Mouse (Mus musculus): ENCODE data around the gene Thop1. TPM values are rescaled to one million over a fixed set of nuclear protein-coding genes. Genes with fewer than 3 reads are reported as not detected.

Thop1 gene
- total and polyA plus RNA-seq, 3 experiments: 81.1 to 123 (median 94.5) TPM

DNA sequence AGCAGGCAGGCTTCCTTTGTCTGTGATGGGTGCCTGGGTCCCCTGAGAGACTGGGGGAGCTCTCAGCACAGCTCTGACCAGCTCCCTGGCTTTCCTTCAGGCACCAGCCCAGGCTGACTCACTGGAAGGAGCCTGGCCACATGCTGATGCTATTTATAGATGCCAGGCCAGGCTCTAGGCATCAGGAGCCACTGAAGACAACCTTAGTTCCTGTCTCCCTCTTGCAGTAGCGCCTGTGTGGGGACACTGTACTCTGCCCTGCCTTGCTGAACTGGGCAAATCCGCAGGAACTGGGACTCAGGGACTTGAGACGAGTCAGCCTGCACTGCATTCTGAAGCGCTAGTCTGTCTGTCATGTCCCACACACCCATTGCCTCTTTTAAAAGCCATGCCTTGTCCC, 42.5 kb upstream of the Thop1 start:
- Histone ChIP-seq H3K4me3 (replicated peaks in 1 of 3; ENCODE audit: low read depth in 2 of 3, low read length in 2 of 3, poor library complexity in 1 of 3) (no peak overlapping the region), H3K9me3 (replicated peaks; ENCODE audit: low read length) (peaks cover 5% of the 10 kb centered on the region), H3K27me3 (replicated peaks) (peaks cover 43% of the 10 kb centered on the region), H3K36me3 (replicated peaks in 1 of 2; ENCODE audit: control insufficient read depth in 1 of 2, insufficient read depth in 1 of 2, low read length in 1 of 2) (peaks cover 0 to 20% of the 10 kb centered on the region in 2 experiments), H3K4me1 (ENCODE audit: control insufficient read depth in 1 of 2, insufficient read depth in 2 of 2) (no peaks in the 10 kb centered on the region), H3K4me2 (ENCODE audit: insufficient read depth, low read depth, poor library complexity, severe bottlenecking) (no peak overlapping the region), H3K79me2 (replicated peaks; ENCODE audit: control insufficient read depth, extremely low read depth, insufficient read depth, poor library complexity, severe bottlenecking) (no peaks in the 10 kb centered on the region), H3K27ac (ENCODE audit: insufficient read depth, low read depth) (no peak overlapping the region), H3K9ac (ENCODE audit: insufficient read depth, low read depth) (no peak overlapping the region)
- DNase-seq (ENCODE audit: extremely low read depth): no peak
- dilution Hi-C loops (cut with MboI; ENCODE audit: extremely low pct_ligation_motif_present, extremely low pct_unique_long_range_greater_than_20kb, low sequenced_read_pairs): no loop called here
- in situ Hi-C loops (cut with MboI; ENCODE audit: low pct_ligation_motif_present, low pct_unique_long_range_greater_than_20kb, low sequenced_read_pairs): no loop called here
- TF ChIP-seq MXI1 (IDR thresholded peaks at IDR 0.05; ENCODE audit: low read depth, low read length) (no peak), ZNF384 (IDR thresholded peaks at IDR 0.05; ENCODE audit: low read depth, low read length) (no peak), HCFC1 (IDR thresholded peaks at IDR 0.05; ENCODE audit: low read depth, low read length) (no peak), BHLHE40 (IDR thresholded peaks at IDR 0.05; ENCODE audit: low read depth, low read length) (no peak), RCOR1 (conservative IDR thresholded peaks at IDR 0.05; ENCODE audit: low read depth, low read length) (no peak), CHD2 (IDR thresholded peaks at IDR 0.05; ENCODE audit: low read length) (no peak), POLR2AphosphoS2 (IDR thresholded peaks at IDR 0.05; ENCODE audit: low read depth, low read length) (no peak), NRF1 (IDR thresholded peaks at IDR 0.05; ENCODE audit: low read depth, low read length) (no peak), TBP (conservative IDR thresholded peaks at IDR 0.05; ENCODE audit: low read depth, low read length) (no peak), NELFE (IDR thresholded peaks at IDR 0.05; ENCODE audit: low read depth, low read length) (no peak), ZMIZ1 (IDR thresholded peaks at IDR 0.05; ENCODE audit: low read depth, low read length) (no peak), TCF12 (IDR thresholded peaks at IDR 0.05; ENCODE audit: low read depth, low read length) (no peak), IRF4 (IDR thresholded peaks at IDR 0.05; ENCODE audit: low read depth, low read length) (no peak), MYC (IDR thresholded peaks at IDR 0.05; ENCODE audit: low read depth, low read length) (no peak), MAZ (IDR thresholded peaks at IDR 0.05; ENCODE audit: low read depth, low read length) (no peak), GABPA (IDR thresholded peaks at IDR 0.05; ENCODE audit: insufficient replicate concordance, low read depth, low read length) (no peak), CTCF (conservative IDR thresholded peaks at IDR 0.05 in 1 of 2, IDR thresholded peaks at IDR 0.05 in 1 of 2; ENCODE audit: low read depth in 2 of 2, low read length in 2 of 2) (no peak)

DNA sequence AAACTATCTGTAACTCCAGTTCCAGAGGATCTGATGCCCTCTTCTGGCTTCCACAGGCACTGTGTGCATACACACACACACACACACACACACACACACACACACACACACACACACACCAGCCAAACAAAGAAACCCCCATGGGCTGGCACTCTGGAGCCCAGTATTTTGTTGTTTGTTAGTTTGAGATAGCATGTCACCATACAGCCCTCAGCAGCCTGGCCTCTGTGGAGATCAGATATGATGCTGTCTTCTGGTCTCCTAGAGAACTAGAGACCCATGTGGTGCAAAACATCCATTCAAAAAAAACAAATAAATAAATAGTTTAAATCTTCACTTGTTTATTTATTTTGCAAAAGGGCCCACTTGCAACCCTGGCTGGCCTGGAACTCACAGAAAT, 41.6 kb upstream of the Thop1 start:
- dilution Hi-C loops (cut with MboI; ENCODE audit: extremely low pct_ligation_motif_present, extremely low pct_unique_long_range_greater_than_20kb, low sequenced_read_pairs): no loop called here
- peaks cover 38% of the 10 kb centered on the region for H3K27me3 ChIP-seq (replicated peaks)
- H3K4me3 ChIP-seq (replicated peaks in 1 of 3; ENCODE audit: low read depth in 2 of 3, low read length in 2 of 3, poor library complexity in 1 of 3): no peak overlapping the region
- in situ Hi-C loops (cut with MboI; ENCODE audit: low pct_ligation_motif_present, low pct_unique_long_range_greater_than_20kb, low sequenced_read_pairs): no loop called here
- H3K9ac ChIP-seq (ENCODE audit: insufficient read depth, low read depth): no peak overlapping the region
- H3K27ac ChIP-seq (ENCODE audit: insufficient read depth, low read depth): no peak overlapping the region
- no peak for TF ChIP-seq USF2 (conservative IDR thresholded peaks at IDR 0.05; ENCODE audit: low read depth, low read length)
- TF ChIP-seq ETS1 (conservative IDR thresholded peaks at IDR 0.05; ENCODE audit: low read depth, low read length): no peak
- no peak for TF ChIP-seq EP300 (IDR thresholded peaks at IDR 0.05; ENCODE audit: low read length)
- no peak for TF ChIP-seq ZKSCAN1 (IDR thresholded peaks at IDR 0.05; ENCODE audit: borderline replicate concordance, low read depth, low read length)
- no peak for TF ChIP-seq ZNF384 (IDR thresholded peaks at IDR 0.05; ENCODE audit: low read depth, low read length)
- TF ChIP-seq JUN (IDR thresholded peaks at IDR 0.05; ENCODE audit: insufficient read depth, low read depth, low read length): no peak
- no peak for TF ChIP-seq ZMIZ1 (IDR thresholded peaks at IDR 0.05; ENCODE audit: low read depth, low read length)
- TF ChIP-seq SMC3 (IDR thresholded peaks at IDR 0.05; ENCODE audit: low read depth, low read length): no peak
- TF ChIP-seq MXI1 (IDR thresholded peaks at IDR 0.05; ENCODE audit: low read depth, low read length): no peak
- no peak for TF ChIP-seq CHD1 (IDR thresholded peaks at IDR 0.05; ENCODE audit: low read depth, low read length)
- TF ChIP-seq POLR2AphosphoS2 (IDR thresholded peaks at IDR 0.05; ENCODE audit: low read depth, low read length): no peak
- TF ChIP-seq ELF1 (IDR thresholded peaks at IDR 0.05; ENCODE audit: low read depth, low read length): no peak
- no peak for TF ChIP-seq CHD2 (IDR thresholded peaks at IDR 0.05; ENCODE audit: low read length)
- no peak for TF ChIP-seq ZC3H11A (IDR thresholded peaks at IDR 0.05; ENCODE audit: low read depth, low read length)
- TF ChIP-seq MEF2A (IDR thresholded peaks at IDR 0.05; ENCODE audit: borderline replicate concordance, low read depth, low read length): no peak
- no peak for TF ChIP-seq CTCF (conservative IDR thresholded peaks at IDR 0.05 in 1 of 2, IDR thresholded peaks at IDR 0.05 in 1 of 2; ENCODE audit: low read depth in 2 of 2, low read length in 2 of 2)
- no peak for TF ChIP-seq MAZ (IDR thresholded peaks at IDR 0.05; ENCODE audit: low read depth, low read length)
- no peak for DNase-seq (ENCODE audit: extremely low read depth)
- no peaks in the 10 kb centered on the region for H3K9me3 ChIP-seq (replicated peaks; ENCODE audit: low read length)
- no peaks in the 10 kb centered on the region for H3K4me1 ChIP-seq (ENCODE audit: control insufficient read depth in 1 of 2, insufficient read depth in 2 of 2)
- no peaks in the 10 kb centered on the region for H3K79me2 ChIP-seq (replicated peaks; ENCODE audit: control insufficient read depth, extremely low read depth, insufficient read depth, poor library complexity, severe bottlenecking)
- H3K4me2 ChIP-seq (ENCODE audit: insufficient read depth, low read depth, poor library complexity, severe bottlenecking): no peak overlapping the region
- H3K36me3 ChIP-seq (replicated peaks in 1 of 2; ENCODE audit: control insufficient read depth in 1 of 2, insufficient read depth in 1 of 2, low read length in 1 of 2): peaks cover 0 to 28% of the 10 kb centered on the region in 2 experiments

Measured in CH12.LX (cell line).